Mouse (Mus musculus) thymus, adult 2 months (tissue): ENCODE measurements around the gene Qrich2. TPM values are rescaled to one million over a fixed set of nuclear protein-coding genes. Genes with fewer than 3 reads are reported as not detected.

Source experiments
- DNase-seq: peaks from one replicate; pipeline ENCODE4 v3.0.0; 2021
- H3K27ac ChIP-seq: fragments of 200-500 bp; 2 replicates; pipeline ENCODE4 v1.5.1; 2012; ENCODE audit warnings: low read length, control low read depth; ENCODE audit not compliant: control insufficient read depth, insufficient read depth
- H3K27me3 ChIP-seq: fragments of 200-500 bp; 2 replicates; pipeline ENCODE4 v1.6.1; 2012; ENCODE audit warnings: mild to moderate bottlenecking, low read length, moderate library complexity, mixed read lengths; ENCODE audit not compliant: control insufficient read depth, insufficient read depth
- H3K36me3 ChIP-seq: fragments of 200-500 bp; 2 replicates; pipeline ENCODE4 v1.6.1; 2012; ENCODE audit warnings: mild to moderate bottlenecking, low read length, moderate library complexity; ENCODE audit not compliant: control insufficient read depth, insufficient read depth
- H3K4me1 ChIP-seq: fragments of 200-500 bp; replicated peaks from 2 replicates; pipeline ENCODE4 v1.6.1; 2012; ENCODE audit warnings: low read length; ENCODE audit not compliant: control insufficient read depth, insufficient read depth
- H3K4me3 ChIP-seq: fragments of 200-500 bp; 2 replicates; pipeline ENCODE4 v1.5.1; 2012; ENCODE audit warnings: mild to moderate bottlenecking, low read length, control low read depth, moderate library complexity; ENCODE audit not compliant: control insufficient read depth, insufficient read depth
- CTCF ChIP-seq: fragments of 200-500 bp; IDR thresholded peaks from 2 replicates; pipeline ENCODE4 v1.5.1; 2012; ENCODE audit warnings: mild to moderate bottlenecking, control low read depth, low read length, moderate library complexity, borderline replicate concordance; ENCODE audit not compliant: control insufficient read depth, poor library complexity, insufficient read depth; ENCODE audit errors: extremely low read depth
- POLR2A ChIP-seq: fragments of 200-500 bp; IDR thresholded peaks from 2 replicates; pipeline ENCODE4 v1.6.1; 2012; ENCODE audit warnings: mild to moderate bottlenecking, low read length, control low read depth, moderate library complexity; ENCODE audit not compliant: control insufficient read depth, poor library complexity, insufficient read depth; ENCODE audit errors: extremely low read depth
- WGBS: fragments of 180-500 bp; shearing (Covaris S2); methylation state at CpG from one replicate; pipeline ENCODE4 v1.1.7; 2018; 5-methylcytosine and 5-hydroxymethylcytosine counted together
- polyA plus RNA-seq: library from polyadenylated mRNA; depleted of rRNA; stranded (reverse); fragments of >200 nt; gene quantifications from 2 replicates; pipeline ENCODE4 v1.2.3, GENCODE M21; 2012

The Qrich2 gene
- polyA plus RNA-seq, 1 experiment = 0.24 TPM

GRCm38 (mm10) chr11:116508689-116509088, 42.6 kb upstream of the Qrich2 start:
- DNase-seq = no peak
- Histone ChIP-seq H3K27ac (no peak overlapping the region), H3K27me3 (no peaks in the 10 kb centered on the region), H3K4me1 (no peaks in the 10 kb centered on the region), H3K36me3 (no peaks in the 10 kb centered on the region), H3K4me3 (no peak overlapping the region)
- 89% methylated on average over 2 of the region's 2 CpGs for WGBS
- TF ChIP-seq CTCF (no peak), POLR2A (no peak)

- no peaks in the 10 kb centered on the region for H3K36me3 ChIP-seq
- 79% methylated on average over 17 of the region's 17 CpGs for WGBS
- DNase-seq = no peak
- no peak overlapping the region for H3K4me3 ChIP-seq
- H3K27me3 ChIP-seq = no peaks in the 10 kb centered on the region
- TF ChIP-seq POLR2A (no peak), CTCF (no peak)
- H3K4me1 ChIP-seq = no peaks in the 10 kb centered on the region
- no peak overlapping the region for H3K27ac ChIP-seq
Measured at GRCm38 (mm10) chr11:116506151-116506875, 40.3 kb upstream of the Qrich2 start.

- no peaks in the 10 kb centered on the region for H3K36me3 ChIP-seq
- no peak overlapping the region for H3K4me3 ChIP-seq
- no peaks in the 10 kb centered on the region for H3K4me1 ChIP-seq
- H3K27me3 ChIP-seq = no peaks in the 10 kb centered on the region
- no peak overlapping the region for H3K27ac ChIP-seq
- WGBS = 87% methylated on average over 5 of the region's 5 CpGs
- no peak for TF ChIP-seq CTCF
- no peak for TF ChIP-seq POLR2A
- DNase-seq = no peak
Measured at GRCm38 (mm10) chr11:116505573-116505972, 39.5 kb upstream of the Qrich2 start.

- Histone ChIP-seq H3K4me3 (no peak overlapping the region), H3K36me3 (no peaks in the 10 kb centered on the region), H3K27me3 (no peaks in the 10 kb centered on the region), H3K4me1 (no peaks in the 10 kb centered on the region), H3K27ac (no peak overlapping the region)
- no peak for DNase-seq
- WGBS = 92% methylated on average over 17 of the region's 17 CpGs
- TF ChIP-seq CTCF = no peak
- no peak for TF ChIP-seq POLR2A
Measured at GRCm38 (mm10) chr11:116504516-116504915, 38.5 kb upstream of the Qrich2 start.

- TF ChIP-seq CTCF (no peak), POLR2A (no peak)
- H3K27me3 ChIP-seq = no peaks in the 10 kb centered on the region
- no peak overlapping the region for H3K4me3 ChIP-seq
- no peak for DNase-seq
- WGBS = 7% methylated on average over 7 of the region's 7 CpGs
- H3K4me1 ChIP-seq = no peaks in the 10 kb centered on the region
- H3K27ac ChIP-seq = no peak overlapping the region
- no peaks in the 10 kb centered on the region for H3K36me3 ChIP-seq
Measured at GRCm38 (mm10) chr11:116501005-116501746, 35.1 kb upstream of the Qrich2 start.

GRCm38 (mm10) chr11:116499018-116499417, 33.0 kb upstream of the Qrich2 start:
- H3K4me3 ChIP-seq = no peak overlapping the region

More at GRCm38 (mm10) chr11:116499018-116499417, 33.0 kb upstream of the Qrich2 start:
- WGBS = 75% methylated on average over 6 of the region's 6 CpGs
- no peaks in the 10 kb centered on the region for H3K4me1 ChIP-seq
- no peak overlapping the region for H3K27ac ChIP-seq
- no peaks in the 10 kb centered on the region for H3K36me3 ChIP-seq
- no peak for DNase-seq
- H3K27me3 ChIP-seq = no peaks in the 10 kb centered on the region
- TF ChIP-seq CTCF (no peak), POLR2A (no peak)
